Mouse (Mus musculus) heart, embryonic 15.5 days (tissue): Measurements from ENCODE around the gene Atxn1l. TPM values are rescaled to one million over a fixed set of nuclear protein-coding genes. Genes with fewer than 3 reads are reported as not detected.

Source experiments
- ATAC-seq: fragments of 200-750 bp; cut with Nextera tagmentation; replicated peaks from 2 replicates; pipeline ENCODE4 v1.8.0; 2017; ENCODE audit warnings: low read depth, moderate TSS enrichment; ENCODE audit not compliant: insufficient number of reproducible peaks, insufficient read depth, low FRiP score
- H3K27ac ChIP-seq: fragments of 300-500 bp; sonication (generic); 2 replicates; pipeline ENCODE4 v1.5.1; 2015; ENCODE audit warnings: mild to moderate bottlenecking, inconsistent platforms
- H3K27me3 ChIP-seq: fragments of 300-500 bp; sonication (generic); 2 replicates; pipeline ENCODE4 v1.6.1; 2015; ENCODE audit warnings: inconsistent platforms
- H3K36me3 ChIP-seq: fragments of 300-500 bp; sonication (generic); 2 replicates; pipeline ENCODE4 v1.6.1; 2015; ENCODE audit warnings: mild to moderate bottlenecking, inconsistent platforms
- H3K4me1 ChIP-seq: fragments of 300-500 bp; sonication (generic); replicated peaks from 2 replicates; pipeline ENCODE4 v1.6.1; 2015; ENCODE audit warnings: inconsistent platforms
- H3K4me2 ChIP-seq: fragments of 300-500 bp; sonication (generic); 2 replicates; pipeline ENCODE4 v1.6.1; 2015; ENCODE audit warnings: inconsistent platforms, mild to moderate bottlenecking, moderate library complexity
- H3K4me3 ChIP-seq: fragments of 300-500 bp; sonication (generic); 2 replicates; pipeline ENCODE4 v1.5.1; 2015; ENCODE audit warnings: mild to moderate bottlenecking, inconsistent platforms
- H3K9ac ChIP-seq: fragments of 300-500 bp; sonication (generic); 2 replicates; pipeline ENCODE4 v1.6.1; 2015; ENCODE audit warnings: mild to moderate bottlenecking, inconsistent platforms
- H3K9me3 ChIP-seq: fragments of 300-500 bp; sonication (generic); replicated peaks from 2 replicates; pipeline ENCODE4 v1.6.1; 2016; ENCODE audit warnings: inconsistent platforms
- WGBS: fragments of 180-500 bp; shearing (Covaris S2); methylation state at CpG from one replicate; pipeline ENCODE4 v1.1.7; 2015; ENCODE audit warnings: mixed read lengths; 5-methylcytosine and 5-hydroxymethylcytosine counted together
- polyA plus RNA-seq: library from polyadenylated mRNA; unstranded; fragments of >200 nt; fragmentation: Nextera tagmentation; extraction: Ambion mirVana; gene quantifications from 2 replicates; pipeline ENCODE4 v1.2.1, GENCODE M21; 2015

Gene Atxn1l
- polyA plus RNA-seq, 1 experiment from 2014 or later, result 4.4 TPM

DNA sequence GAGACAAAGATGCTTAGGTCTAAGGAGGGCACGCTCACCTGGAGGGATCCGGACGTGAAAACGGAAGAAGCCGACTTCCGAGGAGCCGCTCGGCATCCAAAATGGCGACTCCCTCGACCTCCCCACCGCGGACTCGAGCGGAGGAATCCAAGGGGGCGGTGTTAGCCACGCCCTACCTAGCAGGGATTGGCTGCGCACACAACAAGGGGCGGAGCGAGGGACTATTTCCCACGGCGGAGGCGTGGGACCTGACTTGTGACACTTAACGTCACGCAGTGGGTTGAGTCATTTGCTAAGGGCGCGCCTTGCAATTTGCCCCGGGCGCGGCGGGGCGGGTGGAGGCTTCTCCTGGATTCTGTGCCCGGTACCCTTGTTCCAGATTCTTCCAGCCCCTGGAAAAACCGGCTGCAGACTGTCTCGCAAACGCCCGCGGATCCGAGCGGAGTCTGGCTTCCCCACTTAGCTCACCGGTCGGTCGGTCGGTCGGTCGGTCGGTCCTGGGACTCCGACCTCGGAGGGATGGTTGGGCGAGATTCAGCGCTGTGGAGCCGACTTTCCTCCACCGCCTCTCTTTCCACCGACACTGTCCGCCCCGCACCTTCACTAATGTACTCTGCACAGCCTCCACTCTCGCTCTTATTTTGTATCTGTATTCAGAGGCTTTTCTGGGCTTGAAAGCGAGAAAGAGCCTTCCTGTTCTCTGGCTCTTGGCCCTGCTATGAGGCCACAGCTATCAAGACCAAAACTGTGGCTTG lies 44.2 kb downstream of the Atxn1l start, which contains the start of gene Ist1:
Ist1 (minus strand) TSS at position 115 of the 755 bp plus-strand sequence.
- no peaks in the 10 kb centered on the region for H3K36me3 ChIP-seq
- peak within 1 kb of the TSS; percentile 89 for H3K9ac ChIP-seq
- peaks cover 17% of the 10 kb centered on the region for H3K4me1 ChIP-seq
- H3K27me3 ChIP-seq, result no peaks in the 10 kb centered on the region
- H3K9me3 ChIP-seq, result no peaks in the 10 kb centered on the region
- WGBS, result under 1% methylated on average over 57 of the region's 57 CpGs
- H3K4me3 ChIP-seq, result peak within 1 kb of the TSS; percentile 88
- peak within 1 kb of the TSS; percentile 85 for H3K4me2 ChIP-seq
- peak; percentile 99 for ATAC-seq
- H3K27ac ChIP-seq, result peak within 1 kb of the TSS; percentile 79

DNA sequence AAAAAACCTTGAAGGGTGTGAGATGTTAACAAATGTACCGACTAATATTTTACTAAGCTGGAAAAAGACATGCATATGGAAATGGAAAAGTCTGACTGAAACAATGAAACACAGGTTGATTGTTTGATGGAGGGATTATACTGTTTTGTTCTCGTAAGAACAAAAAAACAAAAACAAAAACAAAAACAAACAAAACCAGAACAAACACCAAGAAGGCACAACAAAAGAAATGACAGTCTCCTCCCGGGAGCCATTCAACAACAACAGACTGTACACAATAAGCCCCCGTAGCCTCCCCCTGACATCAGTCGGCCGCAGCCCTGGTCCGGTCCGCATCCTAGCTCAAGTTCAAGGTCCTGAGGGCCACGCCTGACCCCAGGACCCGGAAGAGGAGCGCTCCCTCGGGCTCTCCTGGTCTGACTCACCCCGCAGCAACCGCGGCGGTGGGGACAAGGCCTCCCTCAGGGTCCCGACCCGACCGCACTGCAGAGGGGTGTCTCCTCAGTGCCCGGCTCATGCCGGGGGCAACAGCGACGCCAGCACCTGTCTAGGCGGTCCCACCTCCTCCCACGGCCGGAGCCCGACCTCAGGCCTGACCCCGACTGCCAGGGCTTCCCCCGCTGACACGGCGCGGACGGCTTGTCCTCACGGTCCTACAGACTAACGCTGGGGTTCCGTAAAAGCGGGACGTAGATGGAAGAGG lies 44.9 kb downstream of the Atxn1l start:
- Histone ChIP-seq H3K4me1 (peaks cover 17% of the 10 kb centered on the region), H3K27me3 (no peaks in the 10 kb centered on the region), H3K36me3 (no peaks in the 10 kb centered on the region), H3K9me3 (no peaks in the 10 kb centered on the region), H3K27ac (peak overlapping the region; percentile 79), H3K4me2 (peak overlapping the region; percentile 85), H3K4me3 (peak overlapping the region; percentile 88), H3K9ac (peak overlapping the region; percentile 89)
- peak; percentile 80 for ATAC-seq
- under 1% methylated on average over 38 of the region's 38 CpGs for WGBS

DNA sequence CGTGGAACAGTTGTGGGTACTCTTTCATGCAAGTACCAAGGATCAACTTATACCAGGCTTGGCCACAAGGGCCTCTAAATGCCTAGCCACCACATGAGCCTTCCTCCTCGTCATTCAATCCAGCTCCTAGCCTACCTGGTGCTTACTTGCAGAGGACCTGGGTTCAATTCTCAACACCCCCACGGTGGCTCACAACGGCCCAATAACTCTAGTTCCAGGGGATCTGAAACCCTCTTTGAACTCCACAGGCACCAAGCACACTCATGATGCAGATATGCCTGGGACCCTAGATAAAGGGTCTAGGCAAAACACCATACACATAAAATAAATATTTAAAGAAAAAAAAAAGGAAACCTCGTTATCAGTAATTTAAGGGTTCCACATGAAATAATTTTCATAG lies 45.8 kb downstream of the Atxn1l start:
- Histone ChIP-seq H3K27ac (no peak overlapping the region), H3K4me3 (peak overlapping the region; percentile 88), H3K9me3 (no peaks in the 10 kb centered on the region), H3K4me1 (peaks cover 17% of the 10 kb centered on the region), H3K36me3 (no peaks in the 10 kb centered on the region), H3K4me2 (peak overlapping the region; percentile 85), H3K27me3 (no peaks in the 10 kb centered on the region), H3K9ac (peak overlapping the region; percentile 89)
- WGBS, result 45% methylated on average over 5 of the region's 5 CpGs
- ATAC-seq, result no peak

DNA sequence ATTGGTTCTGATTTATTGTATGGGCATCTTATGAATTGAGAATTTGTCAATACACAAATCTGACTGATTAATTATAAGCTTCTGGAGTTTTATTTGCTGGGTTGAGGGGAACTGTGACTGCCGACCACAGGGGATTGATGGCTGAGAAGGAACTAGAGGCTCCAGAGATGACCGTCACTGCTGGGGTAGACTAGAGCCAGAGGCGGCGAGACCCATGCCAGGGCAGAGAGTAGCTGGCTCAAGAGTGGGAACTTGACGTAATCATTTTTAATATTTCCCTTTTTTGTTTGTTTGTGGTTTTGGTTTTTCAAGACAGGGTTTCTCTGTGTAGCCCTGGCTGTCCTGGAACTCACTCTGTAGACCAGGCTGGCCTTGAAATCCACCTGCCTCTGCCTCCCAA lies 50.3 kb downstream of the Atxn1l start:
- H3K4me1 ChIP-seq, result peaks cover 18% of the 10 kb centered on the region
- H3K9ac ChIP-seq, result no peak overlapping the region
- WGBS, result 94% methylated on average over 5 of the region's 5 CpGs
- no peak overlapping the region for H3K27ac ChIP-seq
- no peaks in the 10 kb centered on the region for H3K9me3 ChIP-seq
- H3K27me3 ChIP-seq, result no peaks in the 10 kb centered on the region
- no peak for ATAC-seq
- H3K4me3 ChIP-seq, result no peak overlapping the region
- no peak overlapping the region for H3K4me2 ChIP-seq
- H3K36me3 ChIP-seq, result peaks cover 12% of the 10 kb centered on the region

DNA sequence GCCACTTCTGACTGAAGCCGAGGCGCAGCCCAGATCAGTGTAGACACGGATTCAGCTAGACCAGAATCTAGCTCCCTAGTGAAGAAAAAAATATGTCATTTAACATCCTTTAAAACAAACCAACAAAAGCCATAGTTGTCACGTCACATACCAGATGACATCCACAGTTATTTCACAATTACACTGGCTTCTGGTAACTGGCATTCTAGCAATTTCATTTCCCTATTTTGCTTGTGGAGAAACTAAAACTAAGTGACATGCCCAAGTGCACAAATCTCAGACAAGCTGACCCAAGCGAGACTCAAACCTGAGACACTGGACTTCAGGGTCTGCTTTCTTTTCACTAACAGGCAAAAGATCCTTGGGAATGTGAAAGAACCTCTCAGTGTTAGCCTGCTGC lies 55.4 kb downstream of the Atxn1l start:
- Histone ChIP-seq H3K4me3 (no peak overlapping the region), H3K27ac (no peak overlapping the region), H3K36me3 (peaks cover 59% of the 10 kb centered on the region), H3K9me3 (no peaks in the 10 kb centered on the region), H3K27me3 (no peaks in the 10 kb centered on the region), H3K4me2 (no peak overlapping the region), H3K4me1 (peaks cover 4% of the 10 kb centered on the region; the same call in 1 of the 2 replicates), H3K9ac (no peak overlapping the region)
- 92% methylated on average over 5 of the region's 5 CpGs for WGBS
- no peak for ATAC-seq

DNA sequence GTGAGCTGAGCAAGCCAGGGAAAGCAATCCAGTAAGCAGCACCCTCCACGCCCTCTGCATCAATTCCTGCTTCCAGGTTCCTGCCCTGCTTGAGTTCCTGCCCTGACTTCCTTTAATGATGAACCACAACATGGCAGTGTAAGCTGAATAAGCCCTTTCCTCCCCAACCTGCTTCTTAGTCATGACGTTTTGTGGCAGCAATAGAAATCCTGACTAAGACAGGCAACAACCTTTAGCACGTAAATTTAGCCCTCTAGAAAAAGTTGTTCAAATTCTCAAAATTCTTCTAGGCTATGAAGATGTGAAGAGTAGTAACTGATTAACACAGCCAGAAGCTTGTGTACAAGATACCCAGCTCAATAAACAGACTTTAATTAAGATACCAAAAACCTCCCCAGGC lies 56.0 kb downstream of the Atxn1l start:
- H3K9me3 ChIP-seq, result no peaks in the 10 kb centered on the region
- no peak overlapping the region for H3K9ac ChIP-seq
- peaks cover 4% of the 10 kb centered on the region; the same call in 1 of the 2 replicates for H3K4me1 ChIP-seq
- H3K4me3 ChIP-seq, result no peak overlapping the region
- H3K27me3 ChIP-seq, result no peaks in the 10 kb centered on the region
- H3K36me3 ChIP-seq, result peaks cover 65% of the 10 kb centered on the region
- no peak overlapping the region for H3K4me2 ChIP-seq
- no peak for ATAC-seq
- H3K27ac ChIP-seq, result no peak overlapping the region
- WGBS, result 83% methylated on average over 3 of the region's 3 CpGs

Other genes starting within 250 kb of the Atxn1l start
- gene Pmfbp1, start 243.7 kb downstream of the Atxn1l start, polyA plus RNA-seq, result 0.10 and 0.11 TPM in 2 replicates
- gene Dhx38, start 171.9 kb downstream of the Atxn1l start, polyA plus RNA-seq, result 11.4 and 16.4 TPM in 2 replicates
- gene Txnl4b, start 171.8 kb downstream of the Atxn1l start, polyA plus RNA-seq, result 16.8 and 17.9 TPM in 2 replicates
- 1.9 and 5.2 TPM in 2 replicates for gene Hp, start 158.6 kb downstream of the Atxn1l start, polyA plus RNA-seq
- gene Dhodh, start 129.1 kb downstream of the Atxn1l start, polyA plus RNA-seq, result 33.7 and 39.7 TPM in 2 replicates
- gene Pkd1l3, start 123.2 kb downstream of the Atxn1l start, polyA plus RNA-seq, result 0.06 and 0.08 TPM in 2 replicates
- gene Ist1, start 44.5 kb downstream of the Atxn1l start, polyA plus RNA-seq, result 82.0 and 90.7 TPM in 2 replicates
- gene Zfp821, start 32.2 kb downstream of the Atxn1l start, polyA plus RNA-seq, result 16.4 and 18.2 TPM in 2 replicates
- gene Ap1g1, start 40.8 kb upstream of the Atxn1l start, polyA plus RNA-seq, result 24.7 and 31.3 TPM in 2 replicates
- gene Phlpp2, start 130.8 kb upstream of the Atxn1l start, polyA plus RNA-seq, result 1.5 and 1.9 TPM in 2 replicates
- gene Marveld3, start 224.5 kb upstream of the Atxn1l start, polyA plus RNA-seq, result 0.47 and 1.4 TPM in 2 replicates